Mouse (Mus musculus) stomach, embryonic 14.5 days (tissue): Measurements from ENCODE around the gene Klhl3. TPM values are rescaled to one million over a fixed set of nuclear protein-coding genes. Genes with fewer than 3 reads are reported as not detected.

ENCODE experiments used
- ATAC-seq: fragments of 200-750 bp; cut with Nextera tagmentation; 2 replicates; pipeline ENCODE4 v1.8.0; 2017; ENCODE audit warnings: low read depth, moderate TSS enrichment; ENCODE audit not compliant: insufficient number of reproducible peaks, insufficient read depth, low FRiP score
- H3K27ac ChIP-seq: fragments of 300-500 bp; sonication (generic); 2 replicates; pipeline ENCODE4 v1.5.1; 2014; ENCODE audit warnings: mild to moderate bottlenecking, low read length, moderate library complexity, mixed read lengths
- H3K27me3 ChIP-seq: fragments of 300-500 bp; sonication (generic); 2 replicates; pipeline ENCODE4 v1.6.1; 2014; ENCODE audit warnings: low read length, control low read depth, mixed read lengths; ENCODE audit not compliant: control insufficient read depth, insufficient read depth
- H3K36me3 ChIP-seq: fragments of 300-500 bp; sonication (generic); 2 replicates; pipeline ENCODE4 v1.6.1; 2014; ENCODE audit warnings: mild to moderate bottlenecking, control low read depth, low read length, moderate library complexity, mixed read lengths; ENCODE audit not compliant: control insufficient read depth, insufficient read depth
- H3K4me1 ChIP-seq: fragments of 300-500 bp; sonication (generic); 2 replicates; pipeline ENCODE4 v1.6.1; 2014; ENCODE audit warnings: low read length, control low read depth, mixed read lengths; ENCODE audit not compliant: control insufficient read depth, insufficient read depth
- H3K4me2 ChIP-seq: fragments of 300-500 bp; sonication (generic); replicated peaks from 2 replicates; pipeline ENCODE4 v1.6.1; 2014; ENCODE audit warnings: low read depth, low read length, control low read depth
- H3K4me3 ChIP-seq: fragments of 300-500 bp; sonication (generic); 2 replicates; pipeline ENCODE4 v1.5.1; 2014; ENCODE audit warnings: low read depth, low read length, control low read depth
- H3K9ac ChIP-seq: fragments of 300-500 bp; sonication (generic); replicated peaks from 2 replicates; pipeline ENCODE4 v1.6.1; 2014; ENCODE audit warnings: low read depth, mild to moderate bottlenecking, control low read depth, low read length, moderate library complexity, mixed read lengths
- H3K9me3 ChIP-seq: fragments of 300-500 bp; sonication (generic); 2 replicates; pipeline ENCODE4 v1.6.1; 2016; ENCODE audit warnings: low read depth, low read length, control low read depth; ENCODE audit not compliant: control insufficient read depth
- WGBS: fragments of 180-500 bp; shearing (Covaris S2); extraction: QIAGEN DNeasy Blood & Tissue Kit; methylation state at CpG from one replicate; pipeline ENCODE4 v1.1.7; 2014; 5-methylcytosine and 5-hydroxymethylcytosine counted together
- polyA plus RNA-seq: library from polyadenylated mRNA; unstranded; fragments of >200 nt; fragmentation: Nextera tagmentation; extraction: Ambion mirVana; gene quantifications from 2 replicates; pipeline ENCODE4 v1.2.1, GENCODE M21; 2014

Klhl3 gene
- polyA plus RNA-seq, 1 experiment from 2014 or later: 3.2 TPM

DNA sequence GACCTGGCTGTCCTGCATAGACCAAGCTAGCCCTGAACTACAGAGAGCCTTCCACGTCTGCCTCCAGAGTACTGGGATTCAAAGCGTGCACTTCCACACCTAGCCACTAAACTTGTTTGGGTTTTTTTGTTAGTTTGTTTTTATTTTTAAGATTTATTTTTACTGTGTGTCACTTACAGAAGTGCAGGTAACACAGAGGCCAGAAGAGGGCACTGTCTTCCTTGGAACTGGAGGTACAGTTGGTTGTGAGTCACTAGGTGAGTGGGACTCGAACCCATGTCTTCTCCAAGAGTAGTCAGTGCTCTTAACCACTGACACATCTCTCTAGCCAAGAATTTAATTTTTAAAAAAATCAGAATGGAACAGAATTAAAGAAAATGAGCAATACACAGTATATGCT is 78.4 kb downstream of the Klhl3 start:
- Histone ChIP-seq H3K4me2 (no peak overlapping the region), H3K27ac (no peak overlapping the region), H3K9me3 (no peaks in the 10 kb centered on the region), H3K27me3 (no peaks in the 10 kb centered on the region), H3K36me3 (no peaks in the 10 kb centered on the region), H3K4me3 (no peak overlapping the region), H3K9ac (no peak overlapping the region), H3K4me1 (no peaks in the 10 kb centered on the region; the same call in 1 of the 2 replicates)
- 95% methylated on average over 3 of the region's 3 CpGs for WGBS
- ATAC-seq: no peak

DNA sequence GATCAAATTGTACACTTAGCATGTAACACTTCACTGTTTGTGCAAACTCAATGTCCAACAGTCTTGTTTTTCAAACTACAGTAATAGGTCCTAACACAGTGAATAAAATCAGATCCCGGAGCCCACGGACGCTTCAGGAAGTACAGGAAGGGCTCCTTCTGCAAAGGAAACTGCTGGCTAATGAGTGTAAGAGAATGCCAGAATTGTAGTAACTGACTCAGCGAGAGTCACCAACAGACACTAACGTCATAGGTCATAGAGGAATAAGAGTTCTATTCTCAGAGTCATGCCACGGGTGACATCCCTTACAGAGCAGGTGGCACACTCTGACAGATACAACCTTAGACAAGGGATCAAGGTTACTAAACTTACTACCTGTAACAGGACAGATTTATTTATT is 78.9 kb downstream of the Klhl3 start:
- Histone ChIP-seq H3K27ac (no peak overlapping the region), H3K9ac (no peak overlapping the region), H3K36me3 (no peaks in the 10 kb centered on the region), H3K4me1 (no peaks in the 10 kb centered on the region; the same call in 1 of the 2 replicates), H3K27me3 (no peaks in the 10 kb centered on the region), H3K4me3 (no peak overlapping the region), H3K4me2 (no peak overlapping the region), H3K9me3 (no peaks in the 10 kb centered on the region)
- 79% methylated on average over 6 of the region's 6 CpGs for WGBS
- ATAC-seq: no peak

DNA sequence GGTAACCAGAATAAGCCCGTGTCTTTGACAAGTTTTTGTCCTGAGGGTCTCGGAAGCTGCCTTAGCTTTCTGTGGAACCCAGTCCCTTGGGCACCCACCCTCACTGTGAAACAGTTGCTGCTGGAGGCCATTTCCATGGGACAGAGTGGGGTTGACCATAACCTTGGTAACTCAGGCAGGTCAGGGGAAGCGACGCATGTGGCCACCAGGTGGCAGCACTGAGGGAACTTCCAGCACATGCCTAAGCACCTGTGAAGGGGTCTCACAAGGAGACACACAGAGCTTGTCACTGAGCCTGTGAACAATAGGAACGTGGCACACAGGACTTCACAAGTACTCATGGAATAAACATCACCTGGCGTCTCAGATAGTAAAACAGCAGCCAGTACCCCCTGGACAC is 81.6 kb downstream of the Klhl3 start:
- Histone ChIP-seq H3K9ac (no peak overlapping the region), H3K27ac (no peak overlapping the region), H3K27me3 (no peaks in the 10 kb centered on the region), H3K4me3 (no peak overlapping the region), H3K9me3 (no peaks in the 10 kb centered on the region), H3K36me3 (no peaks in the 10 kb centered on the region), H3K4me1 (no peaks in the 10 kb centered on the region; the same call in 1 of the 2 replicates), H3K4me2 (no peak overlapping the region)
- ATAC-seq: no peak
- WGBS: 53% methylated on average over 6 of the region's 6 CpGs

DNA sequence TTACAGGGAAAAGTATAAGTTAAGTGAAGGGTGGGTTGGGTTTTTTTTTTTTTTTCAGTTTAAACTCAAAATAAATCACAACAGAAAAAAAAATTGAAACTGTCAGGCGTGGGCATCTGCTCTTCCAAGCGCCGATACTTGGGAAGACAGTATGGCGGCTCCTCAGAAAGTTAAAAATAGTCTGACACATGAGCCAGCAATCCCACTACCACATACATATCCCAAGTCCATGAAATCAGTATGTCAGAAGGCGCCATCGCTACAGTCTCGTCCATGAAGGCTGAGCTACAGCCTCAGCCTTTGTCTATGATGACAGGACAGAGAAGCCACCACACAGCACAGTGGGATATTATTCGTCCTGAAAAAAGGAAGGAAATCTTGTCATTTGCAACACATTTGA is 86.3 kb downstream of the Klhl3 start:
- H3K36me3 ChIP-seq: no peaks in the 10 kb centered on the region
- H3K4me1 ChIP-seq: no peaks in the 10 kb centered on the region
- no peak overlapping the region for H3K4me3 ChIP-seq
- H3K9me3 ChIP-seq: no peaks in the 10 kb centered on the region
- H3K27ac ChIP-seq: no peak overlapping the region
- ATAC-seq: no peak
- no peak overlapping the region for H3K4me2 ChIP-seq
- no peak overlapping the region for H3K9ac ChIP-seq
- no peaks in the 10 kb centered on the region for H3K27me3 ChIP-seq
- WGBS: 86% methylated on average over 8 of the region's 8 CpGs

DNA sequence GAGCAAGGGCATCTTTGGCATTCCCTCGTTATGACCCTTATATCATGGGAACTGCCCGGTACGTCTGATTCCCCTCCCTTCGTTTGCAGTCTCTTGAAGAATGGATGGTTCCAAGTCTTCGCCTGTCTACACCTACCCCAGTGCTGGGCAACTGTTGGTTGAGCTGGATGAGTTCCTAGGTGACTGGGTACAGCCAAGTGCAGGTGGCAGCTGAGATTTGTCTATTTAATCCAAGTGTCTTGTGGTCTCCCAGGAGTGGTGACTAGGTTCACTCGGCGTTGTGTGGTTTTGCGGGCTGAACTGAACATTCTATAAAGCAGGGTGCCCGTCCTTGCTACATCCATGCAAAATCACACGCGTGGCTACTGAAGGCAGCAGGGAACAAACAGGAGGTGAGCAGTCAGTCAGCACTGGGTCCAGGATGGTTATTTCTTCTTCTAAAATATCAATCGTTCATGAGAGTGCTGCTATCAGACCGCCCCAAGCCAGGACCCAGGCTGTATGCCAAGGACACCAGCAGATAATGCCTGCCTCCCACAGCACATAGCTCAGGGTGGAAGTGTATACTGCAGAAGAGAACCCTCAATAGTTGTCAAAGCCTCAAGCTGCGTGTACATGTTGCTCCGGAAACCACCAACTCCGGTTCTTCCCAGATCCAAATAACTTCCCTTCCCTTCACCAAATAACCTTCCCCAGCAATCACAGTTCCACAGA is 87.5 kb downstream of the Klhl3 start:
- Histone ChIP-seq H3K27me3 (no peaks in the 10 kb centered on the region), H3K9ac (no peak overlapping the region), H3K4me2 (no peak overlapping the region), H3K9me3 (no peaks in the 10 kb centered on the region), H3K4me1 (no peaks in the 10 kb centered on the region), H3K36me3 (no peaks in the 10 kb centered on the region), H3K4me3 (no peak overlapping the region), H3K27ac (no peak overlapping the region)
- WGBS: 89% methylated on average over 16 of the region's 16 CpGs
- no peak for ATAC-seq

DNA sequence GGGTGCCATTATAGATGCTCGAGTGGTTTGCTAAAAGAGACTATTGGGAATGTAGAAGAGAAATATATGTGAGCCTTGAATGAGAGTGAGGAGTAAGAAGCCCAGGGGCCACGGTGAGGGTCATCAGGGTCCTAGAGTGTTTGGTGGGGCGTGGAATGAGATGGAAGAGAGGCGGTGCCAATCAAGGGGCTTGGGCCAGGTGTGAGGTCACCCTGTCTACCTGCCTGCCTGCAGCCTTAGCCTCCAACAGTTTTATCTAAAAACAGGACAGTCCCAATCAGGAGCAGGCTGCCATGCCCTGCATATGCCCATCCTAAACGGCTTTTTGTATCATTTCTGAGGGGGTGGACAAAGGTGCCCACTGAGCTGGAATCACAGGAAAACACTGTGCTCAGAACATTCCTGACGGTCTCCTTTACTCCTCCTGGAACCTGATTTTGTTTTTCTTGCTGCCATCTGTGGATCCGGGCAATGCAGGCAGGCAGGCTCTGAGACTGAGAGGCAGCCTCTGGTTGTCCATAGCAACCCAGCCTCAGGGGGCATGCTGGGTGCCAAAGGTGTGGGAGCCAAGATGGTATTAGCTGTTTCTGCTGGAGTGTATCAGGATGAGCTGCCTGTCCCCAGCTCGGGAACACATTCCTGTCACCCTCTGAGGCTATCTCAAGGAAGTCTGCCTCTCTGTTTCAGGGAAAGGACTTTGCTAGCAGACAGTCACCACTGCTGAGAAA is 89.5 kb downstream of the Klhl3 start:
- 76% methylated on average over 8 of the region's 8 CpGs for WGBS
- no peak for ATAC-seq
- Histone ChIP-seq H3K4me2 (no peak overlapping the region), H3K36me3 (no peaks in the 10 kb centered on the region), H3K9ac (no peak overlapping the region), H3K27me3 (no peaks in the 10 kb centered on the region), H3K4me1 (no peaks in the 10 kb centered on the region), H3K4me3 (no peak overlapping the region), H3K27ac (no peak overlapping the region), H3K9me3 (no peaks in the 10 kb centered on the region)

DNA sequence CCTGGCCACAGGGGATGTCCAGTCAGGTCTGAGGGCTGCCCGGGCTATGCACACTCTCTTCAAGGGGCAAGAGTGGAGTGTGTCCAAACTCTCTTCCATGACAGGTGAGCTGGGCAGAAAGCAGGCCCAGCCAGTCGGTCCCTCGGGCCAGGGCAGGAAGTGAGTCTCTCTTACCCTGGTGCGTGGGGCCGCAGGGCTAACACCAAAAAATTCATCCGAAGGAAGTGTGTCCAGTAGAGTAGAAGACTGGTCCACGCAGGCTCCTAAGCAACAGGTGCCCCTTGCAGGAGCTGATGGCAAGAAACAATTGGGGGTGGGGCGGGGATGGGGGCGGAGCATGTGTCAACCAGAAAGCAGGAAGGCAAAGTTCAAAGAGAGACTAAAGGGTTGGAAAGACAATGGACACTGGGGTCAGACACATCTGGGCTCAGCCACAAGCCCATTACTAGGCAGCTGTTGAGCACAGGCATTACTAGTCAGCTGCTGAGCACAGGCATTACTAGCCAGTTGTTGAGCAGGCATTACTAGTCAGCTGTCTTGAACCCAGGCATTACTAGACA is 90.3 kb downstream of the Klhl3 start:
- 81% methylated on average over 9 of the region's 9 CpGs for WGBS
- H3K36me3 ChIP-seq: no peaks in the 10 kb centered on the region
- ATAC-seq: no peak

DNA sequence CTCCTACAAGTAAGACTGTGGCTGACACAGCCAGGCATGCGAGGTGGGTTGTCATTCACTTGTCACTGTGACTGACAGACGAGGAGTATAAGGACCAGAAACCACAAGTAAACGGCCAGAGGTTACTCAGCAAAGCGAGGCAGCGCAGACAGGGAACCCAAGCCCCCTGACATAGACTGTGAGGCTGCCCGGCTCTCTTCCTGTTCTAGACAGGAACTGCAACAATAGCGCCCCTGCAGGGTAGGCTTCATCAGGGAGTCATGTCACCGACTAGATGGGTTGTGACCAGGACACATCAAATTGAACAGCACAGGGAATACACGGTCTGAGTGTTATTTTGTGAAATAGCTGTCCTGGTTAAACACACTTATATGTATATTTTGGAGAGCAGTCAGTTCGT is 93.0 kb downstream of the Klhl3 start:
- no peaks in the 10 kb centered on the region for H3K4me1 ChIP-seq
- no peaks in the 10 kb centered on the region for H3K36me3 ChIP-seq
- H3K27ac ChIP-seq: no peak overlapping the region
- no peak overlapping the region for H3K4me3 ChIP-seq
- no peaks in the 10 kb centered on the region for H3K27me3 ChIP-seq
- WGBS: 72% methylated on average over 10 of the region's 10 CpGs
- H3K9me3 ChIP-seq: no peaks in the 10 kb centered on the region
- ATAC-seq: no peak
- no peak overlapping the region for H3K9ac ChIP-seq
- H3K4me2 ChIP-seq: no peak overlapping the region

More for the DNA sequence above, 90.3 kb downstream of the Klhl3 start:
- H3K27ac ChIP-seq: no peak overlapping the region
- H3K9me3 ChIP-seq: no peaks in the 10 kb centered on the region
- no peak overlapping the region for H3K9ac ChIP-seq
- no peak overlapping the region for H3K4me2 ChIP-seq
- H3K4me1 ChIP-seq: no peaks in the 10 kb centered on the region
- no peaks in the 10 kb centered on the region for H3K27me3 ChIP-seq
- no peak overlapping the region for H3K4me3 ChIP-seq
